Mouse (Mus musculus) testis, adult 2 months (tissue): Measurements from ENCODE around the gene Per2. TPM values are rescaled to one million over a fixed set of nuclear protein-coding genes. Genes with fewer than 3 reads are reported as not detected.

Experiments used
- H3K27ac ChIP-seq: fragments of 200-500 bp; 2 replicates; pipeline ENCODE4 v1.5.1; 2012; ENCODE audit warnings: low read depth, low read length; ENCODE audit not compliant: control insufficient read depth, insufficient read depth
- H3K27me3 ChIP-seq: fragments of 200-500 bp; 2 replicates; pipeline ENCODE4 v1.6.1; 2012; ENCODE audit warnings: mild to moderate bottlenecking, low read length, moderate library complexity; ENCODE audit not compliant: control insufficient read depth, insufficient read depth
- H3K36me3 ChIP-seq: fragments of 200-500 bp; 2 replicates; pipeline ENCODE4 v1.6.1; 2012; ENCODE audit warnings: mild to moderate bottlenecking, low read length; ENCODE audit not compliant: control insufficient read depth, insufficient read depth
- H3K4me1 ChIP-seq: fragments of 200-500 bp; 2 replicates; pipeline ENCODE4 v1.6.1; 2012; ENCODE audit warnings: low read length; ENCODE audit not compliant: control insufficient read depth, insufficient read depth
- H3K4me3 ChIP-seq: fragments of 200-500 bp; 2 replicates; pipeline ENCODE4 v1.5.1; 2012; ENCODE audit warnings: low read depth, mild to moderate bottlenecking, low read length, moderate library complexity, mixed read lengths; ENCODE audit not compliant: control insufficient read depth
- CTCF ChIP-seq: fragments of 200-500 bp; IDR thresholded peaks from 2 replicates; pipeline ENCODE4 v1.5.1; 2012; ENCODE audit warnings: low read depth, mild to moderate bottlenecking, inconsistent platforms, low read length, moderate library complexity; ENCODE audit not compliant: control insufficient read depth, insufficient read depth, insufficient replicate concordance
- POLR2A ChIP-seq: fragments of 200-500 bp; IDR thresholded peaks from 2 replicates; pipeline ENCODE4 v1.6.1; 2012; ENCODE audit warnings: low read depth, mild to moderate bottlenecking, inconsistent platforms, low read length, moderate library complexity; ENCODE audit not compliant: control insufficient read depth
- polyA plus RNA-seq: library from polyadenylated mRNA; depleted of rRNA; stranded (reverse); fragments of >200 nt; gene quantifications from 2 replicates; pipeline ENCODE4 v1.2.3, GENCODE M21; 2012

The Per2 gene
- polyA plus RNA-seq, 1 experiment, result 3.4 TPM

DNA sequence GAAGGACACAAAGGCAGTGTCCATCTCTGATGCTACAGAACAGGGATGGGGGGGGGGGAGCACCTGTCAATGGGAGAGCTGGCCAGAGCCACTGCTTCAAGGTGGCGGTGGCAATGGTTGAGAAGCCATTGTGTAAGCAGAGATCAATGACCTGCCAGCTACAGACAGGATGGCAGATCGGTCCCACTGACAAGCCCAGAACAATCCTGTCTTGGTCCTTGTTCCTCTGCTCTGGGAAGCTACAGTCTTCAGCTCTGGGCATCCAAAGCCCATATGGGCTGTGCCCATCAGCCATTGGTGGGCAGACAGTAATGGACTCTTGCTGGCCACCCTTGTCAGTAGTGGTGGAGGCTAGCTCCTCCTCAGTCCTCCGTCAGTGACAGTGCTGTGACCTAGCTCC, 17.3 kb downstream of the Per2 start:
- no peaks in the 10 kb centered on the region for H3K27me3 ChIP-seq
- no peak overlapping the region for H3K4me3 ChIP-seq
- H3K27ac ChIP-seq, result no peak overlapping the region
- H3K4me1 ChIP-seq, result peaks cover 2% of the 10 kb centered on the region; the same call in 1 of the 2 replicates
- no peak for TF ChIP-seq CTCF
- TF ChIP-seq POLR2A, result no peak
- H3K36me3 ChIP-seq, result peaks cover 2% of the 10 kb centered on the region; the same call in 1 of the 2 replicates

DNA sequence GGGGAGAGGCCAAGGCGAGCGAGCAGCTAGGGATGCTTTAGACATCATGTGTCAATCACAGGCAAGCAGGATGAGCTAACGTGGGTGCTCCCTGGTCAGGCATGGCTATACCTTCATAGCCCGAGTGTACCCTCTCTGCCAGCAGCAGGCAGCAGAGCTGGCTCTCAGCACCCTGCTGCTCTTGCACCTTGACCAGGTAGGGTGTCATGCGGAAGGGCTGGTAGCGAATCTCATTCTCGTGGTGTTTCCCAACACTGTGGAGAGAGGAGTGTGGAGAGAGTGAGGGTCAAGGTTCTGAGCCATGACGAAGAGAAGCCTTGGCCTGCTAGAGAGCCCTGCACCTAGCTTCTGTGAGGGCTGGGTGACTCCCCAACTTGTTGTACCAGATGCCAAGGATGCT, 19.3 kb downstream of the Per2 start:
- no peaks in the 10 kb centered on the region for H3K36me3 ChIP-seq
- TF ChIP-seq POLR2A (no peak), CTCF (no peak)
- H3K4me3 ChIP-seq, result no peak overlapping the region

DNA sequence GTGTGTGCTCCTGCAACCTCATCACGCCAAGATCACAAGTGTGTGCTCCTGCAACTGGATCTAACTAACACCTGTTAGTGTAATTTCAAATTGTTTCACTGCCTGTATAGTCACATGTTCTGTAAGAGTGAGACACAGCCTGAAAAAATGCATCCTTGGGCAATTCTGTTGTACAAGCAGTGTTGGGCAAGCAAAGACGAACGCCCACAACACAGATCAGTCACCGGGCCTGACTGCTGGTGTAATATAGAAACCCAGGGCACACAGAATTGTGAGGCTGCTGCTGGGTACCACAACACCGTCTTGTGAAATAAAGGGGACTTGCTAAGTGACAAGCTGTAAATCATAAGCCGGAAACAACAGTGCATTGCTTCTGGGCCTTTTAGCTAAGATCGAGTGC, 21.6 kb downstream of the Per2 start:
- Histone ChIP-seq H3K27ac (no peak overlapping the region), H3K4me3 (no peak overlapping the region), H3K4me1 (peaks cover 4% of the 10 kb centered on the region), H3K36me3 (no peaks in the 10 kb centered on the region; the same call in 1 of the 2 replicates), H3K27me3 (no peaks in the 10 kb centered on the region)
- TF ChIP-seq CTCF (no peak), POLR2A (no peak)

More for the DNA sequence above, 19.3 kb downstream of the Per2 start:
- Histone ChIP-seq H3K4me1 (peaks cover 4% of the 10 kb centered on the region), H3K27ac (no peak overlapping the region), H3K27me3 (no peaks in the 10 kb centered on the region)

DNA sequence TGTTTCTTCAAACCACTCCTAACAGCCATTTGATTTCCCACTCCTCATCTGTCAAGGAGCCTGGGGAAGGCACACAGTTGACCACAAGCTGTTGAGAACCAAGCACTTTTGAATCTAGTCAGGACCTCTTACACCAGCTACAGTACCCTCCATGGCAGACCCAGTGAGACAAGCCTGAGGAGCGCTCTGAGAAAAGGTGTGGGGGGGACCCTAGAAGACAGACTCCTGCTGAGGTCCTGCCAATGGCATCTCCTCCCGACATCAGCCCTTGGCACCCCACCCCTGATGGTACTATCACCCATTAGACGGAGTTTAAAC, 22.1 kb downstream of the Per2 start:
- H3K27ac ChIP-seq, result no peak overlapping the region
- H3K4me3 ChIP-seq, result no peak overlapping the region
- H3K4me1 ChIP-seq, result peaks cover 4% of the 10 kb centered on the region
- H3K27me3 ChIP-seq, result no peaks in the 10 kb centered on the region
- TF ChIP-seq POLR2A (no peak), CTCF (no peak)
- no peaks in the 10 kb centered on the region; the same call in 1 of the 2 replicates for H3K36me3 ChIP-seq

DNA sequence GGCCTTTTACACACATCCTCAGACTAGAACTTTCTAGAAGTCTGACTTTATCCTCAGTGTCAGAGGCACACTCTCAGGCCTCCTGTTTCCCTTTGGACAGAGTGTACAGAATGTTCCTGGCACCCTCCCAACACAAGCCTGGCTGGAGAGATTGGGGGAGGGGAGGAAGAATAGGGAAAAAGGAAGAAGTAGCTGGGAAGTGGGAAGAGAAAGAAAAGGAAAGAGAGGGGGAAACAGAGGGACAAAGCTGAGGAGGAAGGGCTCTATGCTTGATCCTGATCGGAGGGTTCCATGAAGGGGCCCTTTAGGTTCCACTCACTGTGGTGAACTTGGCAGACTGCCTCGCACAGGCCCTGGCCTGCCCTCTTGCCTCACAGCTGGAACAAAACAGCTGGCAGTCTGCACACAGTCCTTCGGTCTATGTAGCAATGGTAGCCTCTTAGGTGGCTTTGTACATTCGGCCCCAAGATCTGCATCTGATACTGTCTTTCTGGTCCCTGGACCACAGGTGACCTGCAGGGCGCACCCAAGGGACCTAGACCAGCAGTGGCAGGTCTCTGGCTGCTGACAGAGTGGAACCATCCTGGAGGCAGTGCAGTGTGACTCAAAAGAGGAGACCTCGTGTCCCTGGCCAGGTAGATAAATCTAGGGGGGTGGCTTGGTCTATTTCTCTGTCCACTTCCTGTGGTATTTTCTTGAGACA, 22.6 kb downstream of the Per2 start:
- Histone ChIP-seq H3K27ac (peak overlapping the region; percentile 43; the same call in 1 of the 2 replicates), H3K27me3 (no peaks in the 10 kb centered on the region), H3K4me3 (no peak overlapping the region), H3K36me3 (no peaks in the 10 kb centered on the region; the same call in 1 of the 2 replicates), H3K4me1 (peaks cover 4% of the 10 kb centered on the region)
- TF ChIP-seq POLR2A (no peak), CTCF (no peak)

DNA sequence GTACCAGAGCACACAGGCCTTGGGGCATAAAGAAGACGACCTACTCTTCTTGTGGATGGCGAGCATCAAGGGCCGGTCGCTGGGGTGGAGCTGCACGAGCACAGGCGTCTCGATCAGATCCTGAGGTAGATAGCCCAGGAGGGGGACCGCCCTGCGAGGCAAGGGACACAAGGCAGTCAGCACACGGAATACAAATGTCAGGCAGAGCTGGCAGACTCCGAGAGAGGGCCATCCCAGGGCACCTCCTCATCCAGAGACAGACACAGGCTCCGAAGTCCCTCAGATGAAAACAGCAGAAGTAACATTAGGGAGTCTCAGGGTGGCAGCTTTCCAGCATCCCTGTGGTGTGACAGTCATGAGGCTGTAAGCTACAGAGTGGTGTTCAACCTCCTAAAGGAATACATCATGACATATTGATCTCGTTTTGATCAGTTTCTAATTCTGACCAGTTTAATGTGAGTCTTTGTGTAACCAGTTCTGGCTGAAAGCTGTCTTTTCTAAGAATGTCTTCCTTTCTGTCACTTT, 23.5 kb downstream of the Per2 start:
- Histone ChIP-seq H3K4me3 (no peak overlapping the region), H3K4me1 (peaks cover 4% of the 10 kb centered on the region), H3K27ac (no peak overlapping the region), H3K36me3 (no peaks in the 10 kb centered on the region; the same call in 1 of the 2 replicates), H3K27me3 (no peaks in the 10 kb centered on the region)
- TF ChIP-seq CTCF, result no peak
- TF ChIP-seq POLR2A, result no peak

DNA sequence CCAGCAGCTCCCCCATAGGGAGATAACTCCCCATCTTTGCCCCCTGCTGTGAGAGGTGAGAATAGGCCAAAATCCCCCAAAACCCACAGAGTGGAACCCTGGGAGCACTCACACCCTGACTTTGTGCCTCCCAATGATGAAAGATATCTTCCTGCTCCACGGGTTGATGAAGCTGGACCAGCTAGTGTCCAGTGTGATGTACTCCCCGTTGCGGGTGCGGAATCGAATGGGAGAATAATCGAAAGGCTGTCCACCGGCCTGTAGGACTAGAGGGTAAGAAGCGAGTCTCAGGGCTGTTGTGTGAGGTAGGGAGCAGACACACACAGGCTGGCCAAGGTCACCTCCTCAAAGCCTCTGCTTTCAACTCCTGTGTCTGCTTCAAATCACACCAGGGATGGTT, 24.2 kb downstream of the Per2 start:
- Histone ChIP-seq H3K27me3 (no peaks in the 10 kb centered on the region), H3K4me1 (peaks cover 4% of the 10 kb centered on the region), H3K27ac (no peak overlapping the region), H3K36me3 (no peaks in the 10 kb centered on the region; the same call in 1 of the 2 replicates), H3K4me3 (no peak overlapping the region)
- TF ChIP-seq CTCF (no peak), POLR2A (no peak)

DNA sequence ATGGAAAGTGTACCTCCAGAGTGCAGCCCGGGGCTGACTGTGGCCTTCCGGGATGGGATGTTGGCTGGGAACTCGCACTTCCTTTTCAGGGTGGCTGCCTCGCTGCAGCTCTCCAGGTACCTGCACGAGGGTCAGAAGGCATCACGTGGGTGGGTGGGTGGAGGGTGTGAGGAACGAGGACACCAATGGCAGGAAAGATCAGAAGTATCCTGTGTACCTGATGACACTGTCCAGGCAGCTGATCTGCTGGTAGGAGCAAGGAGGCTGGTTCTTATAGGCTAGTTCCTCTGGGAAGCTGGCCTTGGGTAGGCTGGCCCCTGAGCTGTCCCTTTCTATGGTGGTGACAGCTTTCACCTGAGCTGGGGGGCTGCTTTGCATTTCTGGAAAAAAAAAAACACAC, 28.4 kb downstream of the Per2 start:
- Histone ChIP-seq H3K4me1 (no peaks in the 10 kb centered on the region), H3K4me3 (no peak overlapping the region), H3K27me3 (no peaks in the 10 kb centered on the region), H3K36me3 (no peaks in the 10 kb centered on the region; the same call in 1 of the 2 replicates), H3K27ac (no peak overlapping the region)
- no peak for TF ChIP-seq POLR2A
- no peak for TF ChIP-seq CTCF
